Mouse (Mus musculus): ENCODE results near the gene Rac1. TPM values are rescaled to one million over a fixed set of nuclear protein-coding genes. Genes with fewer than 3 reads are reported as not detected.
"Not testable (repeated sequence)": the region's sequence is repeated elsewhere in the genome, so short reads cannot be mapped to it uniquely, and the experiment has no call there.

The Rac1 gene
- polyA plus RNA-seq, 1 experiment from 2014 or later = 475 TPM

GRCm38 (mm10) chr5:143505056-143505455 is 22.8 kb downstream of the Rac1 start:
- H3K9me3 ChIP-seq (ENCODE audit: control insufficient read depth, low read length) = no peaks in the 10 kb centered on the region
- no peak overlapping the region for H3K4me2 ChIP-seq (ENCODE audit: low read length)
- no peak overlapping the region for H3K9ac ChIP-seq (ENCODE audit: low read length)
- no peak overlapping the region for H3K27ac ChIP-seq (ENCODE audit: low read depth)
- no peaks in the 10 kb centered on the region for H3K4me1 ChIP-seq (replicated peaks; ENCODE audit: control insufficient read depth, insufficient read depth, low read length)
- peaks cover 71% of the 10 kb centered on the region for H3K36me3 ChIP-seq (ENCODE audit: control insufficient read depth, insufficient read depth, low read length)
- no peaks in the 10 kb centered on the region for H3K27me3 ChIP-seq (replicated peaks; ENCODE audit: control insufficient read depth, insufficient read depth, low read length)
- H3K4me3 ChIP-seq (ENCODE audit: low read depth, low read length) = no peak overlapping the region
- DNase-seq (ENCODE audit: low spot score) (no peak), ATAC-seq (replicated peaks; ENCODE audit: low FRiP score, low TSS enrichment, low read depth) (no peak)
- 89% methylated on average over 8 of the region's 8 CpGs for WGBS

- H3K4me3 ChIP-seq (ENCODE audit: low read depth, low read length) = no peak overlapping the region
- peaks cover 65% of the 10 kb centered on the region for H3K36me3 ChIP-seq (ENCODE audit: control insufficient read depth, insufficient read depth, low read length)
- H3K27me3 ChIP-seq (replicated peaks; ENCODE audit: control insufficient read depth, insufficient read depth, low read length) = no peaks in the 10 kb centered on the region
- H3K4me2 ChIP-seq (ENCODE audit: low read length) = no peak overlapping the region
- H3K9ac ChIP-seq (ENCODE audit: low read length) = no peak overlapping the region
- no peaks in the 10 kb centered on the region for H3K4me1 ChIP-seq (replicated peaks; ENCODE audit: control insufficient read depth, insufficient read depth, low read length)
- no peaks in the 10 kb centered on the region for H3K9me3 ChIP-seq (ENCODE audit: control insufficient read depth, low read length)
- ATAC-seq (replicated peaks; ENCODE audit: low FRiP score, low TSS enrichment, low read depth) = no peak
- no peak overlapping the region for H3K27ac ChIP-seq (ENCODE audit: low read depth)
- WGBS = 73% methylated on average over 3 of the region's 3 CpGs
- no peak for DNase-seq (ENCODE audit: low spot score)
These were observed 23.4 kb downstream of the Rac1 start for GRCm38 (mm10) chr5:143504453-143504852.

- 90% methylated on average over 6 of the region's 6 CpGs for WGBS
- Histone ChIP-seq H3K9ac (ENCODE audit: low read length) (no peak overlapping the region), H3K36me3 (ENCODE audit: control insufficient read depth, insufficient read depth, low read length) (peaks cover 61% of the 10 kb centered on the region), H3K27ac (ENCODE audit: low read depth) (no peak overlapping the region), H3K9me3 (ENCODE audit: control insufficient read depth, low read length) (no peaks in the 10 kb centered on the region), H3K27me3 (replicated peaks; ENCODE audit: control insufficient read depth, insufficient read depth, low read length) (no peaks in the 10 kb centered on the region), H3K4me3 (ENCODE audit: low read depth, low read length) (no peak overlapping the region), H3K4me2 (ENCODE audit: low read length) (no peak overlapping the region), H3K4me1 (replicated peaks; ENCODE audit: control insufficient read depth, insufficient read depth, low read length) (no peaks in the 10 kb centered on the region)
- no peak for ATAC-seq (replicated peaks; ENCODE audit: low FRiP score, low TSS enrichment, low read depth)
- DNase-seq (ENCODE audit: low spot score) = no peak
These were observed 24.1 kb downstream of the Rac1 start for GRCm38 (mm10) chr5:143503740-143504139.

GRCm38 (mm10) chr5:143502899-143503557 is 24.8 kb downstream of the Rac1 start:
- DNase-seq (ENCODE audit: low spot score) (no peak), ATAC-seq (replicated peaks; ENCODE audit: low FRiP score, low TSS enrichment, low read depth) (peak; percentile 31; the same call in 1 of the 2 replicates)
- no peak overlapping the region for H3K4me3 ChIP-seq (ENCODE audit: low read depth, low read length)
- 90% methylated on average over 19 of the region's 19 CpGs for WGBS
- H3K4me1 ChIP-seq (replicated peaks; ENCODE audit: control insufficient read depth, insufficient read depth, low read length) = no peaks in the 10 kb centered on the region
- H3K27ac ChIP-seq (ENCODE audit: low read depth) = no peak overlapping the region
- H3K27me3 ChIP-seq (replicated peaks; ENCODE audit: control insufficient read depth, insufficient read depth, low read length) = no peaks in the 10 kb centered on the region
- peaks cover 54% of the 10 kb centered on the region for H3K36me3 ChIP-seq (ENCODE audit: control insufficient read depth, insufficient read depth, low read length)
- H3K4me2 ChIP-seq (ENCODE audit: low read length) = no peak overlapping the region
- no peaks in the 10 kb centered on the region for H3K9me3 ChIP-seq (ENCODE audit: control insufficient read depth, low read length)
- H3K9ac ChIP-seq (ENCODE audit: low read length) = no peak overlapping the region

- Histone ChIP-seq H3K9me3 (ENCODE audit: control insufficient read depth, low read length) (no peaks in the 10 kb centered on the region), H3K4me2 (ENCODE audit: low read length) (no peak overlapping the region), H3K4me3 (ENCODE audit: low read depth, low read length) (no peak overlapping the region), H3K36me3 (ENCODE audit: control insufficient read depth, insufficient read depth, low read length) (peaks cover 43% of the 10 kb centered on the region), H3K9ac (ENCODE audit: low read length) (no peak overlapping the region), H3K27me3 (replicated peaks; ENCODE audit: control insufficient read depth, insufficient read depth, low read length) (no peaks in the 10 kb centered on the region), H3K4me1 (replicated peaks; ENCODE audit: control insufficient read depth, insufficient read depth, low read length) (no peaks in the 10 kb centered on the region), H3K27ac (ENCODE audit: low read depth) (no peak overlapping the region)
- DNase-seq (ENCODE audit: low spot score) (no peak), ATAC-seq (replicated peaks; ENCODE audit: low FRiP score, low TSS enrichment, low read depth) (no peak)
- WGBS = 86% methylated on average over 2 of the region's 2 CpGs
These were observed 26.2 kb downstream of the Rac1 start for GRCm38 (mm10) chr5:143501649-143502048.

GRCm38 (mm10) chr5:143501140-143501539 is 26.7 kb downstream of the Rac1 start:
- Histone ChIP-seq H3K27ac (ENCODE audit: low read depth) (no peak overlapping the region), H3K4me3 (ENCODE audit: low read depth, low read length) (no peak overlapping the region), H3K4me2 (ENCODE audit: low read length) (no peak overlapping the region), H3K9me3 (ENCODE audit: control insufficient read depth, low read length) (no peaks in the 10 kb centered on the region), H3K27me3 (replicated peaks; ENCODE audit: control insufficient read depth, insufficient read depth, low read length) (no peaks in the 10 kb centered on the region), H3K4me1 (replicated peaks; ENCODE audit: control insufficient read depth, insufficient read depth, low read length) (no peaks in the 10 kb centered on the region), H3K9ac (ENCODE audit: low read length) (no peak overlapping the region), H3K36me3 (ENCODE audit: control insufficient read depth, insufficient read depth, low read length) (peaks cover 43% of the 10 kb centered on the region)
- DNase-seq (ENCODE audit: low spot score) = no peak
- ATAC-seq (replicated peaks; ENCODE audit: low FRiP score, low TSS enrichment, low read depth) = no peak
- WGBS = 90% methylated on average over 8 of the region's 8 CpGs

GRCm38 (mm10) chr5:143500711-143501110 is 27.1 kb downstream of the Rac1 start:
- WGBS = 90% methylated on average over 13 of the region's 14 CpGs
- not testable (repeated sequence) for H3K9ac ChIP-seq (ENCODE audit: low read length); H3K27ac ChIP-seq (ENCODE audit: low read depth); DNase-seq (ENCODE audit: low spot score); H3K4me2 ChIP-seq (ENCODE audit: low read length); ATAC-seq (replicated peaks; ENCODE audit: low FRiP score, low TSS enrichment, low read depth); H3K4me1 ChIP-seq (replicated peaks; ENCODE audit: control insufficient read depth, insufficient read depth, low read length); H3K9me3 ChIP-seq (ENCODE audit: control insufficient read depth, low read length); H3K27me3 ChIP-seq (replicated peaks; ENCODE audit: control insufficient read depth, insufficient read depth, low read length); H3K4me3 ChIP-seq (ENCODE audit: low read depth, low read length)
- H3K36me3 ChIP-seq (ENCODE audit: control insufficient read depth, insufficient read depth, low read length) = peaks cover 40% of the 10 kb centered on the region

GRCm38 (mm10) chr5:143499686-143500085 is 28.1 kb downstream of the Rac1 start:
- Histone ChIP-seq H3K27me3 (replicated peaks; ENCODE audit: control insufficient read depth, insufficient read depth, low read length) (no peaks in the 10 kb centered on the region), H3K4me2 (ENCODE audit: low read length) (no peak overlapping the region)
- WGBS = 80% methylated on average over 4 of the region's 4 CpGs

GRCm38 (mm10) chr5:143499197-143499596 is 28.6 kb downstream of the Rac1 start:
- 87% methylated on average over 7 of the region's 7 CpGs for WGBS
- H3K4me1 ChIP-seq (replicated peaks; ENCODE audit: control insufficient read depth, insufficient read depth, low read length) = no peaks in the 10 kb centered on the region
- no peaks in the 10 kb centered on the region for H3K27me3 ChIP-seq (replicated peaks; ENCODE audit: control insufficient read depth, insufficient read depth, low read length)
- H3K4me3 ChIP-seq (ENCODE audit: low read depth, low read length) = no peak overlapping the region
- H3K9me3 ChIP-seq (ENCODE audit: control insufficient read depth, low read length) = no peaks in the 10 kb centered on the region
- peaks cover 32% of the 10 kb centered on the region for H3K36me3 ChIP-seq (ENCODE audit: control insufficient read depth, insufficient read depth, low read length)
- H3K27ac ChIP-seq (ENCODE audit: low read depth) = no peak overlapping the region
- ATAC-seq (replicated peaks; ENCODE audit: low FRiP score, low TSS enrichment, low read depth) (no peak), DNase-seq (ENCODE audit: low spot score) (no peak)
- no peak overlapping the region for H3K9ac ChIP-seq (ENCODE audit: low read length)
- no peak overlapping the region for H3K4me2 ChIP-seq (ENCODE audit: low read length)

More at GRCm38 (mm10) chr5:143499686-143500085, 28.1 kb downstream of the Rac1 start:
- Histone ChIP-seq H3K27ac (ENCODE audit: low read depth) (no peak overlapping the region), H3K36me3 (ENCODE audit: control insufficient read depth, insufficient read depth, low read length) (peaks cover 33% of the 10 kb centered on the region), H3K4me1 (replicated peaks; ENCODE audit: control insufficient read depth, insufficient read depth, low read length) (no peaks in the 10 kb centered on the region), H3K9ac (ENCODE audit: low read length) (no peak overlapping the region), H3K4me3 (ENCODE audit: low read depth, low read length) (no peak overlapping the region), H3K9me3 (ENCODE audit: control insufficient read depth, low read length) (no peaks in the 10 kb centered on the region)
- no peak for DNase-seq (ENCODE audit: low spot score)
- ATAC-seq (replicated peaks; ENCODE audit: low FRiP score, low TSS enrichment, low read depth) = no peak
